Mouse (Mus musculus): ENCODE measurements around the gene Arfip2.

Arfip2 gene

DNA sequence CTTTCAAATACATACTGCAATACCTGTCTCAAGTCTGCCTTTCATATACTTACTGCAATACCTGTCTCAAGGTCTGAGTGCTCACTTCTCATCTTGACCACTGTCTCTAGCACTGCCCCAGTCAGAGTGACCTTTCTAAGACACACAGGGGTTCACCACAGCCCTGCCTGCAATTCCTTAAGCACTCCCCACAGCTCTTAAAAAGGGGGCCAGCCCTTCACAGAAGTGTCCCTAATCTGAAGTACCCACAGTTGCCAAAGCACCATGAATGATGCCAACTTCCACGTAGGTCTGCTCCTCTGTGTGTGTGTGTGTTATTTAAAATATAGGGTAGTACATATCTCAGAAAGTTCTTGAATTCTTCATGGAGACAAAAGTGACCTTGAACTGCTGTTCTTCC is 28.4 kb downstream of the Arfip2 start:
- no peak for DNase-seq

DNA sequence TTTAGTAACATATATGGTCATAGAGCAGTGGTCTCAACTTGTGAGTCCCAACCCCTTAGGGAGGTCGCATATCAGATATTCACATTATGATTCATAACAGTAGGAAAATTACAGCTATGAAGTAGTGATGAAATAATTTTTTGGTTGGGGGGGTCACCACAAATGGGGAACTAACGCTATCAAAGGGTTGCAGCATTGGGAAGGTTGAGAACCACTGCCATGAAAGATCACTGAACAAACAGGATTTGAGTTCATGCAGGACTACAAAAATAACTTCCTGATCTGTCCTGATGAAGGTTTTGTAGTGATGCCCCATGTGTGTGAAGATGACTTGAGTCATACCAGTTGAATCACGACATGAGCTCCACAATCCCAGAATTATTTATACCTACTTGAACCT is 31.7 kb downstream of the Arfip2 start:
- no peak for DNase-seq

DNA sequence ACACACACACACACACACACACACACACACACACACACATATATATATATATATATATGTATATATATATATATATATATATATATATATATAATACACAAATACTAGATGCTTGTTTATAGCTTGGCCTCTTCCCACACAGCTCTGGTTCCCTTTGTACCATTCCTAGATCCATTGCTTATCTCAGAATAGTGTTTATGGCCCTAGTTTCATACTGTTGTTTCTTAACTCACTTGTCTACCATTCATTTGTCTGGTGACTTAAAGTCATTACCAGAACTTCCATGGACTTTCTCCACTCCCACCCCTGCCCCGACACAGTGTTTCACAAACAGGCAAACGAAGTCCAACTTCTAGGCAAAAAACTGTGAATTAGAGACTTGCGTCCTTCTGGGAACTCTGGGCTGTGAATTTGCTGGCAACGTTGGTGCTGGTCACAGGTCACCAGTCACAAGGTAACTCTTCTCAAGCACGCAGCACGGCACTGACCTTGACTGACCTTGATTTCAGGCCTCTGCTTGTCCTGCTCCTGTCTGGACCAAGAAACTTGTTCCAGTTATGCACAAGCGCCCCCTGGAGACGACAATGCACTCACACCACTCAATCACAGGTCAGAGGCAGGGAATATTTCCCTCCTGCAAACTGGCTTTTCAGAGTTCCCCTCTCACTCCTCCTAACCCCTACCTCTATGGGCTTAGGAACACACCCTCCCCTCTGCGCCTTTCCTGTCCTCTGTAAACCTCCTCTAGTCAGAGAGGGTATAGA is 37.2 kb downstream of the Arfip2 start:
- peak; percentile 36 to 66 for DNase-seq

DNA sequence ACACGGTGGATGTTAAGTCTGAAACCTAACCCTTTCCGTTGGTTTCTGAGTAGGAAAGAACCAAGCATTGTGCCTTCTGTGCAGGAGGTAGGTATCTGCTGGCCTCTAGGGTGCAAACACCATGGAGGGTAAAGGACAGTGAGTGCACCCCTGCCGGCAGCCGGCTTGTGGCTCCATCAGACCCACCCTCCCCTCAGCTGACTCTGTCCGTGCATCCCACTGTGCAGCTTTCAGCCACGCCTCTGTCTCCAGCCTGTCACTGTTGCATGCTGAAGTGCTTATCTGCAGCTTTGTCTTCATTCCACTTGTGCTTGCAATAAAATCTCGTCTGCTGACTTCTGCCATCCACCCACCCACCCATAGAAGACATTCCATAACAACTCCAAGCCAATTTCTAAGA is 50.1 kb downstream of the Arfip2 start:
- no peak for DNase-seq

DNA sequence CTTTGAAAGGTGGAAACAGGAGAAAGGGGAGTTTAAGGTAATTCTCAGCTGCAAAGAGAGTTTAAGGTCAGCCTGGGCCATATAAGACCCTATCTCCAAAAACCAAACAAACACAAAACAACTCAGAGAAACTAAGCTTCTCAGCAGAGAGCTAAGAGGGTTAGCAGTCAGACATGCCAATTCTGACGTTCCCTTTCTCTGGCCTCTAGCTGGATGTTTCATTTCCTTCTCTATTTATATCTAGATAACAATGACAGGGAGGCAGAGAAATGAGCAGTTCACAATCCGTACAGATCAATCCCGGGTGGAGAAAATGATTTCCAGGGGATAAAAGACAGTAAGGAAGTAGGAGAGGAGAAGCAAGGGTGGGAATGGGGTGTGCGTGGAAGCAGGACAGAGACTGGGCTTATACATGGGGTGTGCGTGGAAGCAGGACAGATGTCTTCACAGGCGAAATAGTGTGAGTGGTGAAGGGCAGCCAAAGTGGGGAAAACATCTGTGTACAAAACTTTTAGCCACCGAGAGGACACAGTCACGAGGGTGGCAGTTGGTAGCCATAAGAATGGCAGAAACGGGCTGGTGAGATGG is 51.8 kb downstream of the Arfip2 start:
- no peak for DNase-seq
